Mouse (Mus musculus) ES-E14 (cell line): Measurements from ENCODE around the gene Adh6b. TPM values are rescaled to one million over a fixed set of nuclear protein-coding genes. Genes with fewer than 3 reads are reported as not detected.

ENCODE experiments used
- DNase-seq: peaks from one replicate; pipeline ENCODE4 v3.0.0-alpha.2; 2013; ENCODE audit warnings: low read depth, low spot score
- H3K27ac ChIP-seq: 2 replicates; pipeline ENCODE4 v1.5.1; 2012; ENCODE audit warnings: low read depth, mild to moderate bottlenecking, low read length, moderate library complexity, mixed read lengths; ENCODE audit not compliant: poor library complexity, insufficient read depth, severe bottlenecking
- H3K36me3 ChIP-seq: 2 replicates; pipeline ENCODE4 v1.6.1; 2012; ENCODE audit warnings: mild to moderate bottlenecking, low read length, moderate library complexity, mixed read lengths; ENCODE audit not compliant: control insufficient read depth, poor library complexity, insufficient read depth, severe bottlenecking
- H3K4me1 ChIP-seq, 2 experiments: fragments of 150-350 bp in 1 of 2; sonication (generic) in 1 of 2; 2 replicates each; pipeline ENCODE4 v1.6.1; 2012; ENCODE audit warnings: low read length in 2 of 2, mild to moderate bottlenecking in 1 of 2, mixed read lengths in 1 of 2; ENCODE audit not compliant: control insufficient read depth in 2 of 2, insufficient read depth in 2 of 2, poor library complexity in 1 of 2
- H3K4me3 ChIP-seq, 2 experiments: fragments of 150-350 bp in 1 of 2; sonication (generic) in 1 of 2; 2 replicates each; pipeline ENCODE4 v1.5.1; 2012; ENCODE audit warnings: low read length in 2 of 2, low read depth in 1 of 2, mild to moderate bottlenecking in 1 of 2, mixed read lengths in 1 of 2; ENCODE audit not compliant: insufficient read depth in 1 of 2, poor library complexity in 1 of 2, severe bottlenecking in 1 of 2
- H3K9ac ChIP-seq: 2 replicates; pipeline ENCODE4 v1.6.1; 2012; ENCODE audit warnings: low read depth, mild to moderate bottlenecking, low read length, mixed read lengths; ENCODE audit not compliant: poor library complexity, insufficient read depth, severe bottlenecking
- H3K9me3 ChIP-seq: fragments of 150-350 bp; sonication (generic); 2 replicates; pipeline ENCODE4 v1.6.1; 2012; ENCODE audit warnings: low read depth, mild to moderate bottlenecking, low read length; ENCODE audit not compliant: control insufficient read depth, insufficient read depth
- CHD2 ChIP-seq: IDR thresholded peaks from 2 replicates; pipeline ENCODE4 v1.6.1; 2014; ENCODE audit warnings: mild to moderate bottlenecking, low read depth, low read length, inconsistent platforms
- HCFC1 ChIP-seq: IDR thresholded peaks from 2 replicates; pipeline ENCODE4 v1.6.1; 2012; ENCODE audit warnings: low read length, inconsistent platforms, borderline replicate concordance; ENCODE audit not compliant: insufficient read depth
- MAFK ChIP-seq: IDR thresholded peaks from 2 replicates; pipeline ENCODE4 v1.6.1; 2014; ENCODE audit warnings: mild to moderate bottlenecking, low read depth, low read length, inconsistent platforms; ENCODE audit not compliant: insufficient read depth
- ZC3H11A ChIP-seq: IDR thresholded peaks from 2 replicates; pipeline ENCODE4 v1.6.1; 2012; ENCODE audit warnings: low read depth, mild to moderate bottlenecking, inconsistent platforms, low read length, borderline replicate concordance
- ZNF384 ChIP-seq: IDR thresholded peaks from 2 replicates; pipeline ENCODE4 v1.6.1; 2012; ENCODE audit warnings: low read depth, low read length, inconsistent platforms
- in situ Hi-C, 2 experiments: fragments of 600-800 bp; cut with MboI; formaldehyde crosslinking; loops; one replicate each; pipeline ENCODE4 v1.15.1; 2025; ENCODE audit warnings: low sequenced_read_pairs in 2 of 2, inconsistent platforms in 1 of 2; ENCODE audit not compliant: unreplicated experiment in 2 of 2
- total RNA-seq: library from RNA; depleted of rRNA; stranded (reverse); fragments of 300-350 nt; gene quantifications from 2 replicates; pipeline ENCODE4 v1.2.3, GENCODE M21; 2012

The Adh6b gene
- total RNA-seq, 1 experiment: not detected

GRCm38 (mm10) chr3:138381133-138381532 lies 39.6 kb downstream of the Adh6b start:
- no peaks in the 10 kb centered on the region for H3K36me3 ChIP-seq
- in situ Hi-C loops: no loop called here
- no peak overlapping the region for H3K9ac ChIP-seq
- H3K4me3 ChIP-seq: no peak overlapping the region
- no peak overlapping the region for H3K27ac ChIP-seq
- no peak for DNase-seq
- no peaks in the 10 kb centered on the region for H3K9me3 ChIP-seq
- no peak for TF ChIP-seq MAFK
- no peak for TF ChIP-seq ZC3H11A
- TF ChIP-seq HCFC1: no peak
- no peaks in the 10 kb centered on the region for H3K4me1 ChIP-seq

- no peak overlapping the region for H3K4me3 ChIP-seq
- no peaks in the 10 kb centered on the region for H3K9me3 ChIP-seq
- no peak for DNase-seq
- no peaks in the 10 kb centered on the region for H3K36me3 ChIP-seq
- no peak overlapping the region for H3K27ac ChIP-seq
- in situ Hi-C loops: no loop called here
- TF ChIP-seq CHD2 (no peak), ZC3H11A (no peak), ZNF384 (no peak), HCFC1 (no peak), MAFK (no peak)
- H3K9ac ChIP-seq: no peak overlapping the region
- no peaks in the 10 kb centered on the region for H3K4me1 ChIP-seq
Measured at GRCm38 (mm10) chr3:138387155-138387554, 45.6 kb downstream of the Adh6b start.

- no peaks in the 10 kb centered on the region for H3K36me3 ChIP-seq
- in situ Hi-C loops: no loop called here
- no peak overlapping the region for H3K27ac ChIP-seq
- no peaks in the 10 kb centered on the region for H3K4me1 ChIP-seq
- TF ChIP-seq CHD2: no peak
- TF ChIP-seq ZNF384: no peak
- TF ChIP-seq MAFK: no peak
- TF ChIP-seq HCFC1: no peak
- TF ChIP-seq ZC3H11A: no peak
- H3K9me3 ChIP-seq: no peaks in the 10 kb centered on the region
- H3K9ac ChIP-seq: no peak overlapping the region
- no peak for DNase-seq
- no peak overlapping the region for H3K4me3 ChIP-seq
Measured at GRCm38 (mm10) chr3:138404872-138405271, 63.3 kb downstream of the Adh6b start.

- no peaks in the 10 kb centered on the region for H3K9me3 ChIP-seq
- H3K4me3 ChIP-seq: no peak overlapping the region
- no peaks in the 10 kb centered on the region for H3K4me1 ChIP-seq
- in situ Hi-C loops: no loop called here
- H3K27ac ChIP-seq: no peak overlapping the region
- H3K36me3 ChIP-seq: no peaks in the 10 kb centered on the region
- DNase-seq: no peak
- no peak overlapping the region for H3K9ac ChIP-seq
- TF ChIP-seq HCFC1 (no peak), ZNF384 (no peak), ZC3H11A (no peak), MAFK (no peak), CHD2 (no peak)
Measured at GRCm38 (mm10) chr3:138405341-138405740, 63.8 kb downstream of the Adh6b start.

- H3K9ac ChIP-seq: no peak overlapping the region
- no peaks in the 10 kb centered on the region for H3K4me1 ChIP-seq
- in situ Hi-C loops: no loop called here
- H3K4me3 ChIP-seq: no peak overlapping the region
- H3K9me3 ChIP-seq: no peaks in the 10 kb centered on the region
- no peak for DNase-seq
- H3K36me3 ChIP-seq: no peaks in the 10 kb centered on the region
- no peak for TF ChIP-seq ZNF384
- TF ChIP-seq ZC3H11A: no peak
- TF ChIP-seq MAFK: no peak
- TF ChIP-seq CHD2: no peak
- TF ChIP-seq HCFC1: no peak
- H3K27ac ChIP-seq: no peak overlapping the region
Measured at GRCm38 (mm10) chr3:138405840-138406239, 64.3 kb downstream of the Adh6b start.
